ENCODE assay signal across 26 mouse cellular contexts in the genomic region with DNA sequence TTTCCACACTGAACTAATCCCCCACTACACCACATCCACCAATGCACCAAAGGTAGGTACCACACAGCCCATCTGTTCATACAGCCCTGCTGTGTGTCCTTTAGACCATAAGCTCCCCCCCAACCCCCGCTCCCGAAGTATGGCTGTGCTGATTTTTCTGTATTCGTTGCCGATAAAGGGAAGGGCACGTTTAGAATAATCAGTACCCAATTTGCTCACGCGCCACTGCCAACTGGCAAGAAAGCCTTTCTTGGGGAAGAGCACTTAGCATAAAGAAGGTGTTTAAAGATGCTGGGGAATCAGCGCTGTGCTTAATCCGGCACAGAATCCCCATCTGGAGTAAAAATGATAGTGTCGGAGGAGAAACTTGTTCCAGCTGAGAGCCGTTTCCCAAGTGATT.
DNase-seq lines count a peak whose midpoint lies in the region; ATAC-seq lines count a peak whose summit lies in the region.
"Had no signal": no experiment of that assay in that cellular context is flagged by ENCODE, and none has a peak within 500 bp of the region (broad histone marks: within the 10 kb centered on the region; RNA-seq: fewer than 3 reads in every experiment).

No protein-coding gene starts in this region.

- peaks cover 2% of the 10 kb centered on the region; the same call in 1 of the 2 replicates for H3K4me1 ChIP-seq in forebrain, embryonic 14.5 days (ENCODE audit: control insufficient read depth, insufficient read depth, low read length)
- peaks cover 17% of the 10 kb centered on the region for H3K4me1 ChIP-seq in embryonic facial prominence, embryonic 10.5 days
- H3K4me1 ChIP-seq: heart, embryonic 15.5 days; neural tube, embryonic 15.5 days; stomach, embryonic 15.5 days had no signal

- no peak overlapping the region for H3K4me2 ChIP-seq in forebrain, embryonic 14.5 days (ENCODE audit: low read length)
- H3K4me2 ChIP-seq: embryonic facial prominence, embryonic 12.5 days; heart, embryonic 15.5 days; hindbrain, embryonic 13.5 days; neural tube, embryonic 15.5 days; stomach, embryonic 15.5 days had no signal

- peak; percentile 55 for ATAC-seq in frontal cortex, adult (ENCODE audit: low TSS enrichment)
- no peak for ATAC-seq in forebrain, embryonic 14.5 days
- ATAC-seq: Patski had no signal

- no peaks in the 10 kb centered on the region; the same call in 1 of the 2 replicates for H3K27me3 ChIP-seq in forebrain, embryonic 14.5 days (replicated peaks; ENCODE audit: control insufficient read depth, insufficient read depth, low read length)
- H3K27me3 ChIP-seq in embryonic facial prominence, embryonic 10.5 days (replicated peaks; ENCODE audit: low read depth, poor library complexity, severe bottlenecking): peaks cover 11% of the 10 kb centered on the region
- H3K27me3 ChIP-seq: CH12.LX; embryonic facial prominence, embryonic 12.5 days; heart, embryonic 15.5 days; hindbrain, embryonic 13.5 days; neural tube, embryonic 15.5 days; Patski; stomach, embryonic 15.5 days had no signal

- no peak overlapping the region for H3K27ac ChIP-seq in forebrain, embryonic 14.5 days (ENCODE audit: low read depth, low read length)
- no peak overlapping the region for H3K27ac ChIP-seq in embryonic facial prominence, embryonic 10.5 days (replicated peaks)
- H3K27ac ChIP-seq: embryonic facial prominence, embryonic 12.5 days; heart, embryonic 15.5 days; hindbrain, embryonic 13.5 days; kidney, postnatal 0 days; left cerebral cortex, adult 2 months; neural tube, embryonic 15.5 days; stomach, embryonic 15.5 days had no signal

- intact Hi-C loops in left cerebral cortex, postnatal 4 days (cut with DNase I): no loop called here

- no peaks in the 10 kb centered on the region for H3K9me3 ChIP-seq in forebrain, embryonic 14.5 days (replicated peaks; ENCODE audit: control insufficient read depth, low read length)
- H3K9me3 ChIP-seq in embryonic facial prominence, embryonic 10.5 days: no peaks in the 10 kb centered on the region
- H3K9me3 ChIP-seq: embryonic facial prominence, embryonic 12.5 days; G1E; heart, embryonic 15.5 days; hindbrain, embryonic 13.5 days; neural tube, embryonic 15.5 days; stomach, embryonic 15.5 days had no signal

- 26% methylated on average over 11 of the region's 11 CpGs for WGBS in forebrain, embryonic 14.5 days
- WGBS in embryonic facial prominence, embryonic 10.5 days: 81% methylated on average over 11 of the region's 11 CpGs

- no peaks in the 10 kb centered on the region for H3K36me3 ChIP-seq in forebrain, embryonic 14.5 days (ENCODE audit: control insufficient read depth, insufficient read depth, low read length)
- H3K36me3 ChIP-seq in embryonic facial prominence, embryonic 10.5 days (replicated peaks): no peaks in the 10 kb centered on the region
- H3K36me3 ChIP-seq: embryonic facial prominence, embryonic 12.5 days; G1E; heart, embryonic 15.5 days; hindbrain, embryonic 13.5 days; neural tube, embryonic 15.5 days; stomach, embryonic 15.5 days had no signal

- H3K9ac ChIP-seq in forebrain, embryonic 14.5 days (ENCODE audit: low read length): 0 out of 2 replicates have a peak overlapping the region, but pooled peaks have one; percentile 13
- H3K9ac ChIP-seq: embryonic facial prominence, embryonic 12.5 days; heart, embryonic 15.5 days; hindbrain, embryonic 13.5 days; neural tube, embryonic 15.5 days; stomach, embryonic 15.5 days had no signal

- H3K4me3 ChIP-seq in forebrain, embryonic 14.5 days (ENCODE audit: low read depth, low read length): no peak overlapping the region
- H3K4me3 ChIP-seq in embryonic facial prominence, embryonic 10.5 days: no peak overlapping the region
- H3K4me3 ChIP-seq: embryonic facial prominence, embryonic 12.5 days; heart, embryonic 15.5 days; hindbrain, embryonic 13.5 days; left cerebral cortex, adult 2 months; neural tube, embryonic 15.5 days; stomach, embryonic 15.5 days had no signal

- DNase-seq in frontal cortex, postnatal 14 days (ENCODE audit: low spot score in 2 of 2): no peak
- peak; percentile 47 for DNase-seq in left cerebral cortex, postnatal 4 days
- DNase-seq in left cerebral cortex, adult 8-10 months (ENCODE audit: low spot score in 2 of 2): no peak
- DNase-seq in brain, adult 2 months (ENCODE audit: low read depth, low spot score): peak; percentile 49
- DNase-seq in forebrain, embryonic 14.5 days (ENCODE audit: low spot score): peak; percentile 69
- no peak for DNase-seq in c-Kit-positive CD71-positive TER-119-positive erythroid progenitor cells, embryonic 14.5 days (ENCODE audit: low spot score)
- no peak for DNase-seq in embryonic facial prominence, embryonic 10.5 days (ENCODE audit: low spot score)
- DNase-seq: adrenal gland, adult 2 months; B cell, adult 2 months; cerebellum, adult 8-10 months; heart, postnatal 36 days; kidney, adult 2 months; lung, postnatal 4 days; thymus, adult 18-20 months; thymus, postnatal 4 days had no signal

Comparison
In these comparisons a context has a peak if more than half of its experiments do, and no peak if none do; other contexts are left out.
1. DNase-seq: peak in left cerebral cortex, postnatal 4 days (single experiment), brain, adult 2 months (single experiment) and forebrain, embryonic 14.5 days (single experiment); none in frontal cortex, postnatal 14 days (0 of 2), left cerebral cortex, adult 8-10 months (0 of 2), c-Kit-positive CD71-positive TER-119-positive erythroid progenitor cells, embryonic 14.5 days (single experiment) and embryonic facial prominence, embryonic 10.5 days (single experiment).